Mouse (Mus musculus): ENCODE measurements around the gene 1700003F12Rik.

DNA sequence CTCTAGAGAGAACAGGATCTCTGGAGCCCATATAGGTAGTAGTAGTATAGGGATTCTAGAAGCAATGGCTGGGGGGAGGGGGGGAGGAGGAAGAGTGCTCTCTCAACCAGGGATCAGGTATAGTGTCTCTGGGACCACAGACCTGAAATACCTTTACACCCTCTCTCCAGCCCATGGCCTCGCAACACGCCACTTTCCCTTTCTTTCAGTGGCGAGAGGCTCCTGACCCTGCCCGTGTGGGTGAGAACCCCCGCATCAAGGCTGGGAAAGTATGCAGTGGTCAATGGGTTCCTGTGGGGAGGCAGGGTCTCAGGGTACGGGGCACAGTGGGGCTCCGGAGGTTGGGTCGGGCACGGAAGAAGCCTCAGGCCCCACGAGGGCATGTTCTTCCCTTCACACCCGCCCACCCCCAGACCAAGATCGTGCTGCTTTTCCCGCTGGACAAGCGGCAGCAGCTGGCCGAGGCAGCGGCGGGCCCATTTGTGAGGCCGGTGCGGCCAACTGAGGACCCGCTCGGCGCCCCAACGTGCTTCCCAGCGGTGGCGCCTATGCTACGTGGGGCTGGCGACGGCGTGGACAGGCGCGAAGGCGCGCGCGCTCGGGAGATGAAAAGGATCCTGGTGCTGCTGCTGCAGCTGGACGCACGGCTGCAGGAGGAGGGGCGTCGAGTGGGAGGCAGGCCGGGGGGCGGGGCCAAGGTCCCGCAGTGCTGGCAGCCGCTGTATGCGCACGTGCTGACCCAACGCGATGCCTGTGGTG is 2.4 kb downstream of the 1700003F12Rik start:
- TF ChIP-seq CHD2 (IDR thresholded peaks at IDR 0.05; ENCODE audit: low read depth, low read length) (no peak), HCFC1 (IDR thresholded peaks at IDR 0.05; ENCODE audit: borderline replicate concordance, insufficient read depth, low read length) (no peak), ZNF384 (IDR thresholded peaks at IDR 0.05; ENCODE audit: low read depth, low read length) (no peak)
